ENCODE assay signal across 18 mouse cellular contexts in the genomic region with DNA sequence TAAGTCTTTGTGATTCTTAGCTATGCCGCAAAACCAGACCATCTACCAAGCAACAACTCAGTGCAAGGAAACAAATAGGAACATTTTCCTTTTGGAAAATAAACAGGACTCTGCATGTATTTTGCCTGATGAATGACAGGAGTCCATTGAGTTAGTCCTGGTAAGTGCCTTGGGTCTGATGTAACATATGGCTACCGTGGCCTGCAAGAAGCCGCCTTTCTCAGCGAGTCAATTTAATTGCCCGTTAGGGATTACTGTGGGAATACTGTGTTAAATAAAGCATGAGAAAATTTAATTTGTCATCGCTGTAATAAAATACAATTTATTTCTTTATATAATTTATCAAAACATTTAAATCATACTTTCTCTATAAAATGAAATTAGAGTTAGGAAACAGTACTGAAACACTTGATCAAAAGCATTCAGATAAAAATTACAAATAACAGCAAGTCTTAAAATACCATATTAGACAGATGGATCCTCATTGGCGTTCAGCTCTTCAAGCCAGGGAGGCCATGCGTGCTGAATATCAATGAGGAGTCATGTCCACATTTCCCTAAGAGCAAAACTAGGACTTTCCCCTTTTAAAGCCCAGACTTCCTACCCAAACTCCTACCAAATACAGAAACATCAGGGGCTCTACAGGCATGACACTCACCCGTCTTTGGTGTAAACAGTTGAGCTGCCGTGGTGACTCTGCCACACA. TPM values are rescaled to one million over a fixed set of nuclear protein-coding genes. Genes with fewer than 3 reads are reported as not detected.
DNase-seq lines count a peak whose midpoint lies in the region; ATAC-seq and TF ChIP-seq lines count a peak whose summit lies in the region.
"Had no signal": no experiment of that assay in that cellular context is flagged by ENCODE, and none has a peak within 500 bp of the region (broad histone marks: within the 10 kb centered on the region; RNA-seq: fewer than 3 reads in every experiment).

No protein-coding gene starts in this region.

- H3K4me2 ChIP-seq in forebrain, embryonic 13.5 days = no peak overlapping the region
- H3K4me2 ChIP-seq in hindbrain, embryonic 16.5 days (ENCODE audit: low read length) = no peak overlapping the region
- H3K4me2 ChIP-seq: liver, embryonic 11.5 days had no signal

- H3K4me3 ChIP-seq in layer of hippocampus, adult 2 months = no peak overlapping the region
- H3K4me3 ChIP-seq in forebrain, embryonic 13.5 days = no peak overlapping the region
- H3K4me3 ChIP-seq in hindbrain, embryonic 16.5 days (ENCODE audit: low read length) = no peak overlapping the region
- H3K4me3 ChIP-seq: embryonic facial prominence, embryonic 10.5 days; limb, embryonic 10.5 days had no signal

- no peak for DNase-seq in layer of hippocampus, adult 2 months (ENCODE audit: low spot score in 2 of 2)
- no peak for DNase-seq in layer of hippocampus, adult 9-10 months (ENCODE audit: low spot score)
- DNase-seq in retina, embryonic 14.5 days (ENCODE audit: low spot score) = peak; percentile 65
- DNase-seq in embryo, embryonic 10 days (ENCODE audit: low spot score) = no peak
- DNase-seq: cerebellum, postnatal 25 days; gastrocnemius, postnatal 14 days; kidney, adult 9 months; kidney, postnatal 36 days; lung, adult 2 months; lung, postnatal 36 days; right cerebral cortex, adult 18-20 months had no signal

- no peaks in the 10 kb centered on the region for H3K36me3 ChIP-seq in forebrain, embryonic 13.5 days (ENCODE audit: poor library complexity, severe bottlenecking)
- no peaks in the 10 kb centered on the region for H3K36me3 ChIP-seq in hindbrain, embryonic 16.5 days (ENCODE audit: control insufficient read depth, insufficient read depth, low read length)
- H3K36me3 ChIP-seq: embryonic facial prominence, embryonic 10.5 days; limb, embryonic 10.5 days had no signal

- WGBS in forebrain, embryonic 13.5 days = 48% methylated on average over 10 of the region's 10 CpGs
- WGBS in hindbrain, embryonic 16.5 days = 38% methylated on average over 10 of the region's 10 CpGs

- peaks cover 17% of the 10 kb centered on the region for H3K4me1 ChIP-seq in forebrain, embryonic 13.5 days
- peaks cover 6% of the 10 kb centered on the region; the same call in 1 of the 2 replicates for H3K4me1 ChIP-seq in hindbrain, embryonic 16.5 days (ENCODE audit: control insufficient read depth, insufficient read depth, low read depth, low read length)
- H3K4me1 ChIP-seq: limb, embryonic 10.5 days had no signal

- TF ChIP-seq CTCF in layer of hippocampus, adult 2 months (conservative IDR thresholded peaks at IDR 0.05) = no peak

- peaks cover 6% of the 10 kb centered on the region; the same call in 1 of the 2 replicates for H3K9me3 ChIP-seq in forebrain, embryonic 13.5 days (replicated peaks)
- H3K9me3 ChIP-seq in hindbrain, embryonic 16.5 days (ENCODE audit: control insufficient read depth, low read length) = no peaks in the 10 kb centered on the region; the same call in 1 of the 2 replicates
- H3K9me3 ChIP-seq: embryonic facial prominence, embryonic 10.5 days; limb, embryonic 10.5 days had no signal

- ATAC-seq in forebrain, embryonic 13.5 days = peak; percentile 58
- peak; percentile 63; the same call in 1 of the 2 replicates for ATAC-seq in hindbrain, embryonic 16.5 days
- no peak for ATAC-seq in CD4-positive, CD25-positive, alpha-beta regulatory T cell, adult 4 months
- ATAC-seq: inflammation-experienced regulatory T-cells, adult 6 months had no signal

- peak overlapping the region; percentile 60 for H3K27ac ChIP-seq in layer of hippocampus, adult 2 months
- peak overlapping the region; percentile 75 for H3K27ac ChIP-seq in forebrain, embryonic 13.5 days
- no peak overlapping the region for H3K27ac ChIP-seq in hindbrain, embryonic 16.5 days (ENCODE audit: low read depth, low read length)
- H3K27ac ChIP-seq: embryonic facial prominence, embryonic 10.5 days; limb, embryonic 10.5 days had no signal

- H3K9ac ChIP-seq in forebrain, embryonic 13.5 days = no peak overlapping the region
- no peak overlapping the region for H3K9ac ChIP-seq in hindbrain, embryonic 16.5 days (ENCODE audit: low read depth, low read length)

- H3K27me3 ChIP-seq in forebrain, embryonic 13.5 days = no peaks in the 10 kb centered on the region
- no peaks in the 10 kb centered on the region for H3K27me3 ChIP-seq in hindbrain, embryonic 16.5 days (replicated peaks; ENCODE audit: control insufficient read depth, insufficient read depth, low read length)

RNA-seq across cellular contexts. Expression of a gene that starts 7.3 kb away (rescaled TPM):
- 10 to 100 TPM; 19.3 to 22.8 TPM for total RNA-seq in layer of hippocampus, adult 2 months (2021)
- polyA plus RNA-seq in forebrain, embryonic 13.5 days (2015; fragmentation: Nextera tagmentation; extraction: Ambion mirVana) = 52.3 and 56.5 TPM in 2 replicates
- 33.2 and 34.1 TPM in 2 replicates for polyA plus RNA-seq in hindbrain, embryonic 16.5 days (2015; fragmentation: Nextera tagmentation; extraction: Ambion mirVana)
- polyA plus RNA-seq in CD4-positive, CD25-positive, alpha-beta regulatory T cell, adult 4 months (2017; shearing (Covaris generic)) = 10 to 100 TPM; 40.8 to 42.2 TPM
